Mouse (Mus musculus) T-helper 1 cell (primary cell): ENCODE data around the gene Acoxl.

Experiments
- in situ Hi-C: fragments of 300-600 bp; cut with MboI, MseI; formaldehyde crosslinking; loops from one replicate; pipeline ENCODE4 v1.15.1; 2025; ENCODE audit warnings: high pct_unique_total_duplicates

Acoxl gene

GRCm38 (mm10) chr2:127937079-127937478 lies 98.4 kb downstream of the Acoxl start:
- in situ Hi-C loops, result no loop called here

DNA sequence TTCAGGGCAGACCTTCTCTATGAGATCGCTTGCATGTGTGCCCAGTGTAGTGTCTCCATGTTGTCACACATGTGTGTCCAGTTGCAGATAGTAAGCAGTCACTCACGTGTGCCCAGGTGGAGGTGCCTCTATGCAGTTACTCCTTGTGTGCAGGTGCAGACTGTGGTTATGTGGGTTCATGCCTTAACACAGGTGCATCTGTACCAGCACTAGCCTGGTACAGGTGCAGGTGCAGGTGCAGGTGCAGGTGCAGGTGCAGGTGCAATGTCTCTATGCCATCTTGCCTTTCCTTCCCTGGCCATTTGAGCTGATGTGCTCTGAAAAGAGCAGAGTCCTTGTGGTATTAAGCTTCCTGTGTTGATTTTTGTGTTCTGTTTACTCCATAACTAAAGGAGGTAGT lies 100.5 kb downstream of the Acoxl start:
- in situ Hi-C loops, result no loop called here

DNA sequence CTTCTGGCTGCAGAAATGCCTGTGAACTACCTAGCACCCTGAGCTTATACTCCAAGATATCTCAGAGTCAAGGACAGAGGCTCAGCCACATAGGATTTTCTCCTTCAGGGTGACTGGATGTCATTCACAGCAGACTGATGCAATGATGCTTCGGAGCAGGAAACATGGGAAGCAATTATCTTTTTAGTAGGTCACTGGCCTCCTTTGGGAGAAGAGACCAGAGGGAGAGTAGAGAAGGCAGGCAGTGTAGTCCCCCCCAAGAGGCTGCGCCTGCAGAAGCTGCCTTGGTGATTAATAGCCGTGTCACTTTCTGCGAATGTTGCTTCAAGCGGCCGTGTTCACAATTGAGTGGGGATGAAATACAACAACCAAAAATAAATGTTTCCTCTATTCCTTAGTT lies 121.9 kb downstream of the Acoxl start:
- in situ Hi-C loops, result no loop called here

- in situ Hi-C loops, result no loop called here
Measured at GRCm38 (mm10) chr2:127961154-127961553, 122.5 kb downstream of the Acoxl start.

- in situ Hi-C loops, result no loop called here
Measured at GRCm38 (mm10) chr2:127961802-127962433, 123.2 kb downstream of the Acoxl start.

DNA sequence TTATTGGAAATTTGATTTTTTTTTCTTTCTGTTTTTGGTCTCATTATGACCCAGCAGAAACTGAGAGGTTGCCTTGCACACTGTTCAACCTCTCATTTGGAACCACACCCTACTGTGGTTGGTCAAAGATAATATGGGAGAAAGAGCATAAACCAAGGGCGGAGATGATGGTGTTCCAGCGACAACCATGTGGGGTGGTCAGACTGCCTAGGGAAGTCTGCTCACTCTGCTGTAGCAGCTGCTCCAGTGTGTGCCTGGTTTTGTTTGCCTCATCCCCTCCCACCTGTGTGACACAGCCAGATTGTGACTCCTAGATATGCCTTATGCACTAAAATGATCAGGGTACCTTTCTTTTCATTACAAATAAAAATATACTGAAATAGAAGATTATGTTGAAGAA lies 130.3 kb downstream of the Acoxl start:
- in situ Hi-C loops, result no loop called here

- in situ Hi-C loops, result no loop called here
Measured at GRCm38 (mm10) chr2:127976276-127976675, 137.6 kb downstream of the Acoxl start.

GRCm38 (mm10) chr2:127978601-127979230 lies 140.0 kb downstream of the Acoxl start:
- in situ Hi-C loops, result no loop called here

GRCm38 (mm10) chr2:127982610-127983009 lies 143.9 kb downstream of the Acoxl start:
- in situ Hi-C loops, result no loop called here

GRCm38 (mm10) chr2:127983301-127983700 lies 144.6 kb downstream of the Acoxl start:
- in situ Hi-C loops, result no loop called here

- in situ Hi-C loops, result no loop called here
Measured at GRCm38 (mm10) chr2:127983981-127984380, 145.3 kb downstream of the Acoxl start.

DNA sequence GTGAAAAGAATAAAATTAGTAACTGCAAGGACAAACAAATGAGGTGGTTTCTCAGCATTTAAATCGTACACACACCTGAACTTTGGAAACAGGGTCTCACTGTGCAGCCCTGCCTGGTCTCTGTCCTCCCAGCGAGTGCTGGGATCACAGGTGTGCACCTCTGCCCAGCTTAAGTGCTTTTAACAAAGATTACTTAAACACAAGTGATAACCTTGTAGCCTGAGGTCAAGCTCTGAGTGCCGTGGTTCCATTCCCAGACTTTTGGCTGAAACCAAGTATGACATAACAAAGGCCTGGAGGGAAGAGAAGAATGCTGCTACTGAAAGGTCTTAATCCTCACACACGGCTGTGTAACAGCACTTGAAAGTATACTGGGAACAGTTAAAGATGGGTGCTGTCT lies 149.0 kb downstream of the Acoxl start:
- in situ Hi-C loops, result no loop called here

- in situ Hi-C loops, result no loop called here
Measured at GRCm38 (mm10) chr2:127990856-127991479, 152.3 kb downstream of the Acoxl start.

GRCm38 (mm10) chr2:127991656-127992055 lies 153.0 kb downstream of the Acoxl start:
- in situ Hi-C loops, result no loop called here

DNA sequence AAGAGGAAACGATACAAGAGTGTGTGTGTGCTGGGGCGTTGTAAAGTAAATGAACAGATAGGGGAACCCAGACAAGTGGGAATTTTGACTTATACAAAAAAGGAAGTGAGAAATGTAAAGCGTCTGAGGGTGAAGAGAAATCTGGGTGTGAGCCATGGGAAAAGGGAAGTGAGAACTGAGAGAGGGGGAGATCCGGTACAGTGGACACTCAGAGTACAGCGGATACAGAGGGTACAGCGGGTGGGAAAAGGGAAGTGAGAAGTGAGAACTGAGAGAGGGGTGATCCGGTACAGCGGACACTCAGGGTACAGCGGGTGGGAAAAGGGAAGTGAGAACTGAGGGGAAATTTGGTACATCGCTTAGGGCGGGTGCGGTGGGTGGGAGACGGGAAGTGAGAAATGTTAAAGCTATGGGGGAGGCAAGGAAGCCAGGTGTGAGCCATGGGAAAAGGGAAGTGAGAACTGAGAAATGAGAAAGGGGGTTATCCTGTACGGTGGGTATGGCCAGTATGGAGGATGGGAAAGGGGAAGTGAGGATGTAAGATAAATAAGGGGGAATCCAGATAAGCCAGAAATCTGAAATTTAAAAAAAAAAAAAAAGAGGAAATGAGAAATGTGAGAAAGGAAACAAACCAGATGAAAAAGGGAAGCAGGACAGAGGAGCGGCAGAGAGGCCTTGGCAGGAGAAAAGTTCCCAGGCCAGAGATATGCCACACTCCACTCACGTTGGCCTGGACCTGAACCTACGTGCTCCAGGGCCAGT lies 170.2 kb downstream of the Acoxl start:
- in situ Hi-C loops, result no loop called here

GRCm38 (mm10) chr2:128014613-128015012 lies 175.9 kb downstream of the Acoxl start:
- in situ Hi-C loops, result no loop called here

GRCm38 (mm10) chr2:128015602-128016001 lies 176.9 kb downstream of the Acoxl start:
- in situ Hi-C loops, result no loop called here

DNA sequence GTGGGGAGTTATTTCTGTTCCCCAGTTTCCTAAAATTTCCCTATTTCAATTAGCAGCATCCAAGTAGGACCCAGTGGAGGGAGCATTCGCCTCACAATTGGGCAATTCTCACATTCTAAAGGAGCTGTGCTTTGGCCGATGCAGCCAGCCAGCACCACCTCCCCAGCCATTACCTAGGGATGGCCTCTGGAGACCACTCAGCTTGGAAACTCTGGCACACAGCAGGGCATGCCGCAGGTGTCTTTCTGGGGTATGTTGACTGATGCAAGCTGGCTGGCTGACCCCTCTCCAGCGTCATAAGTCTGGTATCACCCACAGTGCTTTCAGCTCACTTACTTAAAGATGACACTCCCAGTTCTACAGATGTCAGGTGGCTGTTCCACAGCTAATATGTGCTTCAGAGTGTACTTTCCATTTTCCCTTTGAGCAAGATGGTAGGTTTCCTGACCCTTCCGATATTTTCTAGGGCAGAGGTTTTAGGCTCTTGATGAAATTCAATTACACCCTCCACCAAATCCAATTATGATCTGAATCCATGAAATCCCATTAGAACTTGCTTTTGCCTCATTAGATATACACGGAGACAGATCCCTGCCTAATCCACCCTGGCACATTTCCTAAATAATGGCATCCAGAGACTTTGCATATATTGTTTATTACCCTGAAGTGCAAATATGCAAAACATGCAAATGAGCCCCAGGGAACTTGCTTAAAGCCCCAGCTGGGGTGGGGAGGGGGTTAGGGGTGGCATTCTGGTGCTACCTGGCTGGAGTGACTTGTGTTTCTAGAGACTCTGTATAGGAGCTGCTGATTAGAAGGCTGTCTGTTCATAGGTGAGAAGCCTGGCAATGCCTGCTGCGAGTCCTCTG lies 181.6 kb downstream of the Acoxl start:
- in situ Hi-C loops, result no loop called here

DNA sequence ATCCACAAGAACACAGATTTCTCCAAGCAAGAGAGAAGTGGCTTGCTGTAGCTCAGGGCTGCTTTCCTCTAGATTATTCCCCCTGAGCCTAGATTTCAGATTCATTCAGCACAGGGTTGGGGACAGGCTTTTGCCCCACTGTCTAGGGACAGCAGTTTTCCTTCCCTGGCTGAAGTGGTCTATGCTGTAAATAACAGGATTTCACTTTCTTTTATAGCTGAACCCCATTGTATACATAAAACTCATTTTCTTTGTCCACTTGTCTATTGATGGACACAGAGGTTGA lies 182.2 kb downstream of the Acoxl start:
- in situ Hi-C loops, result no loop called here

GRCm38 (mm10) chr2:128023855-128024254 lies 185.2 kb downstream of the Acoxl start:
- in situ Hi-C loops, result no loop called here

GRCm38 (mm10) chr2:128027696-128028095 lies 189.0 kb downstream of the Acoxl start:
- in situ Hi-C loops, result no loop called here

DNA sequence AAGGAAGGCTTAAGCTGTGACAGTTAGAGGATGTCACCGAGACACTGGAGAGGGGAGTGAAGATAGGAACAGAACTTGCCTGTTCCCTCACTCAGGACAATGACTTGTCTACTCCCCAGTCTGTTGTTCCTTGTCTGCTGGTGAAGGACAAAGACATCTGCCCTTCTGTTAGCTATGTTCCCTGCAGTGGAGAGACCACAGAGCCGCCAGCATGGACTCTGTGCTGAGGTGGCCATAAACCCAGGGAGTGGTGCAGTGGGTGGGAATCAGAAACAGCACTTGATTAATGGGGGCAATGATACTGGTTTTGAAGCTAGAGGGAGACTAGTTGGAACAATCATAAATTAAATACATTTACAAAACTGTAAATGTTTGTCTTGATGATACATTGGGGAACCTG lies 191.3 kb downstream of the Acoxl start:
- in situ Hi-C loops, result no loop called here
